Mouse (Mus musculus) limb, embryonic 14.5 days (tissue): ENCODE data around the gene Grip1. TPM values are rescaled to one million over a fixed set of nuclear protein-coding genes. Genes with fewer than 3 reads are reported as not detected.

Experiments
- ATAC-seq: fragments of 200-750 bp; cut with Nextera tagmentation; 2 replicates; pipeline ENCODE4 v1.8.0; 2017; ENCODE audit warnings: low read depth, moderate number of reproducible peaks, moderate TSS enrichment; ENCODE audit not compliant: low FRiP score
- DNase-seq: peaks from one replicate; pipeline ENCODE4 v3.0.0-alpha.2; 2015; ENCODE audit warnings: low spot score
- H3K27ac ChIP-seq: fragments of 300-500 bp; sonication (generic); replicated peaks from 2 replicates; pipeline ENCODE4 v1.5.1; 2014; ENCODE audit warnings: low read depth, mild to moderate bottlenecking, low read length, moderate library complexity, mixed read lengths
- H3K27me3 ChIP-seq: fragments of 300-500 bp; sonication (generic); 2 replicates; pipeline ENCODE4 v1.6.1; 2014; ENCODE audit warnings: low read length, mixed read lengths; ENCODE audit not compliant: control insufficient read depth, insufficient read depth
- H3K36me3 ChIP-seq: fragments of 300-500 bp; sonication (generic); 2 replicates; pipeline ENCODE4 v1.6.1; 2014; ENCODE audit warnings: mild to moderate bottlenecking, low read length, moderate library complexity, mixed read lengths; ENCODE audit not compliant: control insufficient read depth, insufficient read depth
- H3K4me1 ChIP-seq: fragments of 300-500 bp; sonication (generic); 2 replicates; pipeline ENCODE4 v1.6.1; 2014; ENCODE audit warnings: antibody characterized with exemption, low read length, mixed read lengths; ENCODE audit not compliant: control insufficient read depth, insufficient read depth
- H3K4me2 ChIP-seq: fragments of 300-500 bp; sonication (generic); replicated peaks from 2 replicates; pipeline ENCODE4 v1.6.1; 2014; ENCODE audit warnings: low read depth, mild to moderate bottlenecking, low read length, moderate library complexity; ENCODE audit not compliant: severe bottlenecking
- H3K4me3 ChIP-seq: fragments of 300-500 bp; sonication (generic); replicated peaks from 2 replicates; pipeline ENCODE4 v1.5.1; 2014; ENCODE audit warnings: low read length
- H3K9ac ChIP-seq: fragments of 300-500 bp; sonication (generic); 2 replicates; pipeline ENCODE4 v1.6.1; 2014; ENCODE audit warnings: mild to moderate bottlenecking, low read depth, low read length, moderate library complexity; ENCODE audit not compliant: severe bottlenecking
- H3K9me3 ChIP-seq: fragments of 300-500 bp; sonication (generic); 2 replicates; pipeline ENCODE4 v1.6.1; 2016; ENCODE audit warnings: low read length; ENCODE audit not compliant: control insufficient read depth
- POLR2A ChIP-seq: fragments of 200-500 bp; IDR thresholded peaks from 2 replicates; pipeline ENCODE4 v1.8.0; 2012; ENCODE audit warnings: inconsistent platforms, mild to moderate bottlenecking, moderate library complexity, borderline replicate concordance; ENCODE audit not compliant: insufficient read depth, insufficient read length; ENCODE audit errors: extremely low read depth
- WGBS: fragments of 180-500 bp; shearing (Covaris S2); extraction: QIAGEN DNeasy Blood & Tissue Kit; methylation state at CpG from one replicate; pipeline ENCODE4 v1.1.7; 2014; 5-methylcytosine and 5-hydroxymethylcytosine counted together
- polyA plus RNA-seq, 2 experiments: library from polyadenylated mRNA; depleted of rRNA in 1 of 2; stranded (reverse) in 1 of 2; unstranded in 1 of 2; fragments of >200 nt; fragmentation: Nextera tagmentation in 1 of 2; extraction: Ambion mirVana in 1 of 2; gene quantifications; 2 replicates each; pipeline versions ENCODE4 v1.2.1 to v1.2.3; 2012 to 2014

Gene Grip1
- polyA plus RNA-seq, 2 experiments, result 5.9 to 7.6 TPM

DNA sequence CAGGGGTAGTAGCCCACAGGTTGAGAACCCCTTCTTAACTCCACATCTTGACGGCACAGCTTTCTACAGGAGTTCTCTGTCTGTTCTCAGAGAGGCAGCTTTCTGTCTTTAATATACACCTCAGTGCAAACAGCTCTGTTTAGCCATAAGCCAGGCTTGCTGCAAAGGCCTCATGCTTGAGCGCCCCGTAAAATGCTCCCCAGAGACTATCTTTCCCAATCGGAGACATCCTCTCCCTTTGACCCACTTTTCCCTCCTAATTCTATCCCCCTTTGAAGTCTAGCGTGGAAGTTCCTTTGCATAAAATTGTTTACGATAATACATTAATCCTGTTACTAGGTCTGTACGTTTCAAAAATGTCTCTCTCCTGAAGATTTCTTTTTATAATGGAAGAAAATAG lies 102.7 kb downstream of the Grip1 start:
- Histone ChIP-seq H3K9ac (no peak overlapping the region), H3K27ac (no peak overlapping the region), H3K4me1 (no peaks in the 10 kb centered on the region), H3K4me2 (no peak overlapping the region), H3K4me3 (no peak overlapping the region), H3K36me3 (no peaks in the 10 kb centered on the region), H3K27me3 (no peaks in the 10 kb centered on the region), H3K9me3 (no peaks in the 10 kb centered on the region)
- TF ChIP-seq POLR2A, result no peak
- no peak for ATAC-seq
- no peak for DNase-seq
- 50% methylated on average over 7 of the region's 7 CpGs for WGBS

DNA sequence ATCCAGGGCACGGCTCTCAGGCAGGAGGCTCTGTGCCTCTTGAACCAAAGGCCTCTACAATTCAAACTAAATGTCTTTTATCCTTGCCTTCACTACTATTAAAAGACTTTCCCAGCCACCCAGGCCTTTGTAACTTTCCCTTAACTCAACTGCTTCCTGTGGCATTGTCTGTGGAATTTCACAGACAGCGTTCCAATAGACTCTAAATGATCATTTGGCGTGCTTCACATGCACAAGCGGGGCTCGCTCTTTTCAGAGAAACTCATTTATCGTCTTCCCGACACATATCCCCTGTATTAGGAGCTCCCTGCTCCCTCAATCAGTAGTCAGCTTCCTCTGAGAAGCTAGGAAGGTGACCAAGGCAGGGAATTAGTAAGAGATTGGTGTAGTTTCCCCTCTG lies 104.8 kb downstream of the Grip1 start:
- no peaks in the 10 kb centered on the region for H3K9me3 ChIP-seq
- H3K27me3 ChIP-seq, result no peaks in the 10 kb centered on the region
- no peak for ATAC-seq
- TF ChIP-seq POLR2A, result no peak
- no peak overlapping the region for H3K4me2 ChIP-seq
- no peaks in the 10 kb centered on the region for H3K36me3 ChIP-seq
- H3K4me3 ChIP-seq, result no peak overlapping the region
- no peak overlapping the region for H3K27ac ChIP-seq
- no peaks in the 10 kb centered on the region for H3K4me1 ChIP-seq
- H3K9ac ChIP-seq, result no peak overlapping the region
- no peak for DNase-seq
- 94% methylated on average over 7 of the region's 7 CpGs for WGBS

DNA sequence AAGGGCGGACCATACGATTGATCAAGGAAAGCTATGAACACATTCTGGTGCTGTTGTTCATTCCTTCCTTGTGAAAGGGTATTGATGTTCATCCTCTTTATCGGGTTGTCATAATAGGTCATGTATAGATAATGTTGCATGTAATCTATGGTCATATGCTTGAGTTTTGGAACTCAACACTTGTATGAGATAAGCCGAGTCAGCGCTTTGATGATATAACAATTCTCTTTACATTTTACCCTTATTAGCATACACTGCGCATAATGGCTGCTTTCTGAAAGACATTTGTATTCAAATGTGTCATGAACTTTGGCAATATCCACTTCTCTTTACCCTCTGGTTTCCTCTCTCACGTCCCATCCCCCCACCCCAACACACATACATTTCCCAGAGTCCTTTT lies 111.2 kb downstream of the Grip1 start:
- H3K4me3 ChIP-seq, result no peak overlapping the region
- no peaks in the 10 kb centered on the region for H3K9me3 ChIP-seq
- TF ChIP-seq POLR2A, result no peak
- 95% methylated on average over 7 of the region's 7 CpGs for WGBS
- H3K36me3 ChIP-seq, result no peaks in the 10 kb centered on the region
- DNase-seq (no peak), ATAC-seq (no peak)
- H3K4me1 ChIP-seq, result no peaks in the 10 kb centered on the region
- H3K4me2 ChIP-seq, result no peak overlapping the region
- no peaks in the 10 kb centered on the region for H3K27me3 ChIP-seq
- no peak overlapping the region for H3K9ac ChIP-seq
- no peak overlapping the region for H3K27ac ChIP-seq

DNA sequence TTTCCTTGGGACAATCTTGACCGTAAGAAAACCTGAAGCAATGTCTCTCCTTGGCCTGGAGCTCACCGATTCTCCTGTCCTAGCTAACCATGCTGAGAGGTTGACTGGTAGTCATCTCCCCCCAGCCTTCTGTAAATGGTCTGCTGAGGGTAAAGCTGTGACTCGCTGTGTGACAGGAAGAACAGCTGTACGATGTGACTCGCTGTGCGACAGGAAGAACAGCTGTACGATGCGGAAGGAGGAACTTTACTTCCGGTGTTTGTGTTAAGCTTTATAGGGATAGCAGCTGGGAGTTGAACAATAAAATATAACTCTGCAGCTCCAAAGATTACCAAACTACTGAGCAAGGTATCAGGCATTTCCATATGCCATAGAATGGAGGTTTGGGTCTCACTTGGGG lies 119.5 kb downstream of the Grip1 start:
- Histone ChIP-seq H3K4me3 (no peak overlapping the region), H3K9ac (no peak overlapping the region), H3K27me3 (no peaks in the 10 kb centered on the region), H3K9me3 (no peaks in the 10 kb centered on the region), H3K36me3 (no peaks in the 10 kb centered on the region), H3K27ac (no peak overlapping the region), H3K4me2 (no peak overlapping the region), H3K4me1 (no peaks in the 10 kb centered on the region)
- TF ChIP-seq POLR2A, result no peak
- ATAC-seq, result no peak
- WGBS, result 80% methylated on average over 9 of the region's 9 CpGs
- no peak for DNase-seq

DNA sequence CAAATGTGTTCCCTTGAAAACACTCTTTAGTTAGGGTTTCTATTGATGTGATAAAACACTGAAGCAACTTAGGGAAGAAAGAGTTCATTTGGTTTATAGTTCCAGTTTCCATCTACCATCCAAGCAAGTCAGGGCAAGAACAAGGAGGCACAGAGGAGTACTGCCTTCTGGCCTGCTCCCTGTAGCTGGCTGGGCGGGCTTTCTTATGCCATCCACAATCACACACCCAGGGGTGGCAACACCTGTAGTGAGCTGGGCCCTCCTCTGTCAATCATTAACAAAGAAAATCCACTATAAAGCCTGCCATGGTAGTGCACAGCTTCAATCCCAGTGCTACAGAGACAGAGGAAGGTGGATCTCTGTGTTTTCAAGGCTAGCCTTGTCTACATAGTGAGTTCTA lies 122.2 kb downstream of the Grip1 start:
- Histone ChIP-seq H3K9me3 (no peaks in the 10 kb centered on the region), H3K4me2 (no peak overlapping the region), H3K9ac (no peak overlapping the region), H3K36me3 (no peaks in the 10 kb centered on the region), H3K27me3 (no peaks in the 10 kb centered on the region), H3K27ac (no peak overlapping the region), H3K4me1 (no peaks in the 10 kb centered on the region), H3K4me3 (no peak overlapping the region)
- no peak for TF ChIP-seq POLR2A
- DNase-seq (no peak), ATAC-seq (no peak)
- WGBS, result 79% methylated on average over 1 of the region's 1 CpGs

DNA sequence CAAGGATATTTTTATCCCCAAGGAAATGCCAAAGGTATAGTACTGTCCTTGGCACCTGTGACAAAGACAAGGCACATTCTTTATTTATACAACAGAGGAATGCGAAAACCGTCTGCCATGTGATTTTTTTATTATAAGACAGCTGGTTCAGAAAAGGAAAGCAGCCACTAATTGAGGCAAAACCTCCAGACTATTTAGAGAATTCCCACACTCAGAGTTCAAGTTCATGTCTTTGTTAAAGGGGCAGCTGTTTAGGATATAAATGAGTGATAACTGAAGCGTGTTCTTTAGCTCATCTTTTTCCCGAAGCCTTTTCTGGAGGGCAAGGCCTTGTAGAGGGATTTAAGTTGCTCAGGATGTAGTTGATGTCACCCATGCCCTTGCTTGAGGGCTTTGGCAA lies 126.4 kb downstream of the Grip1 start:
- Histone ChIP-seq H3K27me3 (no peaks in the 10 kb centered on the region), H3K4me3 (no peak overlapping the region), H3K4me2 (no peak overlapping the region), H3K27ac (no peak overlapping the region), H3K9me3 (no peaks in the 10 kb centered on the region), H3K36me3 (no peaks in the 10 kb centered on the region), H3K4me1 (no peaks in the 10 kb centered on the region), H3K9ac (no peak overlapping the region)
- peak; percentile 37; the same call in 1 of the 2 replicates for ATAC-seq
- WGBS, result 62% methylated on average over 4 of the region's 4 CpGs
- no peak for TF ChIP-seq POLR2A
- DNase-seq, result no peak
